Mouse (Mus musculus) gastrocnemius, adult 8-10 months (tissue): ENCODE measurements around the gene Cldn14. TPM values are rescaled to one million over a fixed set of nuclear protein-coding genes. Genes with fewer than 3 reads are reported as not detected.

Experiments
- total RNA-seq, 4 experiments: library from RNA; stranded (reverse); gene quantifications; 2 replicates each; pipeline ENCODE4 v1.2.4; 2022

Cldn14 gene
- total RNA-seq, 4 experiments from 2014 or later, result not detected

Other genes with a start within 250 kb of the Cldn14 start
- gene Morc3, start 176.7 kb downstream of the Cldn14 start, total RNA-seq, result 10 to 100 TPM in 2 of 4 experiments, 1 to 10 TPM in 2; 7.4 to 14.8 (median 9.5) TPM
- gene Chaf1b, start 124.9 kb downstream of the Cldn14 start, total RNA-seq, result under 1 TPM in 3 of 4 experiments, not detected in 1; 0.12 to 0.38 (median 0.29) TPM
- 10 to 100 TPM; 15.8 to 18.6 (median 18.4) TPM for gene Sim2, start 76.1 kb upstream of the Cldn14 start, total RNA-seq